Mouse (Mus musculus): Measurements from ENCODE around the gene Plce1. TPM values are rescaled to one million over a fixed set of nuclear protein-coding genes. Genes with fewer than 3 reads are reported as not detected.

Gene Plce1
- polyA plus RNA-seq, 1 experiment from 2014 or later, result 4.3 TPM

DNA sequence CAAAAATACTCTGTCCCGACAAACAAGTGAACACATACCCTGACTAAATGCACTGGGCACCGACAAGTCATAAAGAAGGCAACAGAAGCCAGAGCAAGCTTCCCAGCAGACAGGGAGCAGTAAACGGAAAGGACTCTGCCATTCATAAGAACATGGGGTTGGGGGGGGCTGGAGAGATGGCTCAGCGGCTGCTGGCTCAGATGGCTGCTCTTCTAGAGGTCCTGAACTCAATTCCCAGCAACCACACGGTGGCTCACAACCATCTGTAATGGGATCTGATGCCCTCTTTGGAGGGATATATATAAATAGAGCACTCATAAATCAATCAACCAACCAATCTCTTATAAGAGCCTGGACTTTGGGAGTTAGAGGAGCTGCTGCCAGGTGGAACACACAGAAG lies 315.6 kb downstream of the Plce1 start:
- no peak overlapping the region for H3K27ac ChIP-seq (replicated peaks; ENCODE audit: low read depth, low read length)
- H3K9me3 ChIP-seq (ENCODE audit: control insufficient read depth, low read length), result no peaks in the 10 kb centered on the region
- no peak overlapping the region for H3K9ac ChIP-seq (replicated peaks; ENCODE audit: low read length)
- no peaks in the 10 kb centered on the region for H3K4me1 ChIP-seq (ENCODE audit: control insufficient read depth, insufficient read depth, low read length)
- DNase-seq (no peak), ATAC-seq (ENCODE audit: low FRiP score, low TSS enrichment) (no peak)
- H3K4me3 ChIP-seq (replicated peaks; ENCODE audit: low read depth, low read length), result no peak overlapping the region
- no peaks in the 10 kb centered on the region for H3K27me3 ChIP-seq (ENCODE audit: control insufficient read depth, insufficient read depth, low read length)
- no peak overlapping the region for H3K4me2 ChIP-seq (ENCODE audit: low read length)
- peaks cover 94% of the 10 kb centered on the region for H3K36me3 ChIP-seq (ENCODE audit: control insufficient read depth, insufficient read depth, low read length)
- 91% methylated on average over 5 of the region's 5 CpGs for WGBS

DNA sequence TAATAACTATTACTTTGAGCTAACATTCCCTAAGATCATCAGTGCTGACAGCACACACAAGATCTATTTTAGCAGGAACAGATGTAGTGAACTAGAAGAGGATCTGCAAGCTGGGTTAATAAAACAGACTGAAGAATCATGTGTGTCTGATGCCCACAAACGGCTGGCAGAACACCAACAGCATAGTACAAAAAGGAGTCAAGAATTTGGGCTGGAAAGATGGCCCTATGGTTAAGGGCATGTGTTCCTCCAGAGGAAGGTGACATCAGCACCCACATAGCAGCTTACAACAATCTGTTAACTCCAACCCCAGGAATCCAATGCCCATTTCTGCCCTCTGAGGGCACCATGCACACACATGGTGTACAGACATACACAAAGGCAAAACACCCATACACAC lies 317.4 kb downstream of the Plce1 start:
- H3K9me3 ChIP-seq (ENCODE audit: control insufficient read depth, low read length), result no peaks in the 10 kb centered on the region
- no peak overlapping the region for H3K27ac ChIP-seq (replicated peaks; ENCODE audit: low read depth, low read length)
- ATAC-seq (ENCODE audit: low FRiP score, low TSS enrichment) (no peak), DNase-seq (no peak)
- H3K4me3 ChIP-seq (replicated peaks; ENCODE audit: low read depth, low read length), result no peak overlapping the region
- WGBS, result 93% methylated on average over 1 of the region's 1 CpGs
- peaks cover 93% of the 10 kb centered on the region for H3K36me3 ChIP-seq (ENCODE audit: control insufficient read depth, insufficient read depth, low read length)
- H3K27me3 ChIP-seq (ENCODE audit: control insufficient read depth, insufficient read depth, low read length), result no peaks in the 10 kb centered on the region
- no peak overlapping the region for H3K4me2 ChIP-seq (ENCODE audit: low read length)
- H3K9ac ChIP-seq (replicated peaks; ENCODE audit: low read length), result no peak overlapping the region
- H3K4me1 ChIP-seq (ENCODE audit: control insufficient read depth, insufficient read depth, low read length), result no peaks in the 10 kb centered on the region

DNA sequence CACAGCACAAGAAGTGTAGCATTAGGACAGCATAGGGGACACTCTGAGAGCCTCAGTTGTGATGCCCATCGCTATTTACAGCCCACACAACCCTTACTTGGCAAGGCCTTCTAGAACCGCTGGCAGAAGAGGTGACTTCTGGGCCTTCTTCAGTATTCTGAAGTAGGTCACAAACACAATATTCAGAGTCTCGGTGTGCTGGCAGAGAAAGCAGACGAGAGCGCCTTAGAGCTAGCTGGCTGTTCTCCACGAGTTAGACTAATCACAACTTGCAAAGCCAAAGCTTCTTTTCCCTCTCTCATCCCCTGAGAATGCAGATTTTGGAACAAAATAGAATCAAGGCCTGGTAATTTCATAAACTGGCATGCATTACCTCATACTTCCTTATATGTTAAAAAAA lies 317.9 kb downstream of the Plce1 start:
- 93% methylated on average over 6 of the region's 6 CpGs for WGBS
- no peak for ATAC-seq (ENCODE audit: low FRiP score, low TSS enrichment)
- peaks cover 93% of the 10 kb centered on the region for H3K36me3 ChIP-seq (ENCODE audit: control insufficient read depth, insufficient read depth, low read length)

DNA sequence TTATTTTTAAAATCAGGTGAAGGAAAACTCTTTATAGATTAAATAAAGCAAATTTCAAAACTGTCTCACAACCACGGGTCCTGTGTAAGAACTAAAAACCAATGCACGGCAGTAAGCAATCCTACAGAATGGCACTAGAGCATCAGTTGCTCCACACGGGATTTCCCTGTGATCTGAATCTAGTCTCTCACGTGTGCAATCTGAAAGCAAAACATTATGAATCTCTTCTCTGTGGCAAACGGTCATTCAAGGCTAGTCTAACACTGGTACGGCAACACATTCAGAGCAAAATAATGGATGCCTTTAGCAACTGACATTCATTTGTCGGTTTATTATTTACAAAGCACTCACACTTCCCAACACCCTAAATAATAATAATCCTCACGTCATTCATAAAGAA lies 337.3 kb downstream of the Plce1 start:
- Histone ChIP-seq H3K4me3 (replicated peaks; ENCODE audit: low read depth, low read length) (peak overlapping the region; percentile 80), H3K36me3 (ENCODE audit: control insufficient read depth, insufficient read depth, low read length) (peaks cover 30% of the 10 kb centered on the region), H3K9ac (replicated peaks; ENCODE audit: low read length) (peak overlapping the region; percentile 69), H3K4me2 (ENCODE audit: low read length) (peak overlapping the region; percentile 92), H3K27me3 (ENCODE audit: control insufficient read depth, insufficient read depth, low read length) (no peaks in the 10 kb centered on the region), H3K4me1 (ENCODE audit: control insufficient read depth, insufficient read depth, low read length) (peaks cover 10% of the 10 kb centered on the region), H3K27ac (replicated peaks; ENCODE audit: low read depth, low read length) (no peak overlapping the region), H3K9me3 (ENCODE audit: control insufficient read depth, low read length) (no peaks in the 10 kb centered on the region)
- ATAC-seq (ENCODE audit: low FRiP score, low TSS enrichment) (no peak), DNase-seq (no peak)
- 45% methylated on average over 8 of the region's 8 CpGs for WGBS

More for the DNA sequence above, 317.9 kb downstream of the Plce1 start:
- DNase-seq, result no peak
- Histone ChIP-seq H3K9ac (replicated peaks; ENCODE audit: low read length) (no peak overlapping the region), H3K4me3 (replicated peaks; ENCODE audit: low read depth, low read length) (no peak overlapping the region), H3K4me1 (ENCODE audit: control insufficient read depth, insufficient read depth, low read length) (no peaks in the 10 kb centered on the region), H3K9me3 (ENCODE audit: control insufficient read depth, low read length) (no peaks in the 10 kb centered on the region), H3K4me2 (ENCODE audit: low read length) (no peak overlapping the region), H3K27ac (replicated peaks; ENCODE audit: low read depth, low read length) (no peak overlapping the region), H3K27me3 (ENCODE audit: control insufficient read depth, insufficient read depth, low read length) (no peaks in the 10 kb centered on the region)

DNA sequence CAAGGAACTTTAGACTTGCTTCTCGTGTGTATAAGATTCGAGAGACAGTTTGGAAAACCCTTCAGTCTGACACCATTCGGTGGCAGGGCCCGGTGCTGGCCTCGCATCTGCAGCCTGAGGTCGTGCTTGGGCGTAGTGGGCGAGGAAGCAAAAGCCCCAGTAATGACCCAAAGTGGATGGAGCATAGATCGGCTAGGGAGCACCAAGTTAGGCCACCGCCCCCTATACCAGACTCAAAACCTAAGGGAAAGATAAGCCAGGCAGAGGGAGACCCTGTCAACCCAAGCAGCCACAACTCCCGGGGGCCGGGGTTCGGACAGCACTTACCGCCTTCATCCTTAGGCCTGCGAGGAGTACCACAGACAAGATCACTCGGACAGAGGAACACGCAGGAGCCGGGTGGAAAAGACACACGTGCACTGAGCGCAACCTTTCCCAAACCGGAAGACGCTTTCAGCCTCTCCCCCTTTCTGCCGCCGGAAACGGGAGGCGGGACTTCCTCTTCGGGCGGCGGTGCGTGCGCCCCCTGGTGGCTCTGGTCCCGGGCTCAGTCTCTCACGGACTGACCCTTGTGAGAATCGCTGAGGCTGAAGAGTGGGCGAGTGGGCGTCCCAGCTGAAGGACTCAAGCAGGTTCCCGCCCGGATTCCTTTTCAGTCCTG lies 338.0 kb downstream of the Plce1 start, which contains the start of gene Noc3l:
Gene Noc3l (minus strand): TSS at position 472 of the 661 bp plus-strand sequence.
- H3K9me3 ChIP-seq (ENCODE audit: control insufficient read depth, low read length), result no peaks in the 10 kb centered on the region
- under 1% methylated on average over 38 of the region's 38 CpGs for WGBS
- DNase-seq (peak; percentile 96), ATAC-seq (ENCODE audit: low FRiP score, low TSS enrichment) (peak; percentile 97)
- H3K27ac ChIP-seq (replicated peaks; ENCODE audit: low read depth, low read length), result peak within 1 kb of the TSS; percentile 67
- H3K4me3 ChIP-seq (replicated peaks; ENCODE audit: low read depth, low read length), result peak within 1 kb of the TSS; percentile 80
- H3K4me2 ChIP-seq (ENCODE audit: low read length), result peak within 1 kb of the TSS; percentile 92
- no peaks in the 10 kb centered on the region for H3K27me3 ChIP-seq (ENCODE audit: control insufficient read depth, insufficient read depth, low read length)
- H3K4me1 ChIP-seq (ENCODE audit: control insufficient read depth, insufficient read depth, low read length), result peaks cover 10% of the 10 kb centered on the region
- H3K36me3 ChIP-seq (ENCODE audit: control insufficient read depth, insufficient read depth, low read length), result peaks cover 24% of the 10 kb centered on the region
- H3K9ac ChIP-seq (replicated peaks; ENCODE audit: low read length), result peak within 1 kb of the TSS; percentile 69

DNA sequence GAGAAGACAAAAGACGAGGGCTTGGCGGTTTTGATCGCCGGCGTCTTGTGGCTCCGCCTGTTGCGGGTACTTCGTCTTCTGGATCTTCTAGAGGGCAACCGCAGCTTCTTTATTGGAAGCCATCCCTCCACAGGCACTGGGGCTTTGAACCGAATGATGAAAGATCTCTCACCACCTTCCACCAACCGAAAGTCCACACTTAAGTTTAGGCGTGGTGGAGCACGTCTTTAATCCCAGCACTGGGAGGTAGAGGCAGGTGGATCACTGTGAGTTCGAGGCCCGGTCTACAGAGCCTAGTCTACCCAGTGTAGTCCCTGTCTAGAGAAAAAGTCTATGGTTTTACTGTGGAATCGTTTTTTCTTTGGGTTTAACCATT lies 338.5 kb downstream of the Plce1 start:
- no peaks in the 10 kb centered on the region for H3K27me3 ChIP-seq (ENCODE audit: control insufficient read depth, insufficient read depth, low read length)
- DNase-seq (no peak), ATAC-seq (ENCODE audit: low FRiP score, low TSS enrichment) (peak; percentile 74)
- WGBS, result 12% methylated on average over 16 of the region's 16 CpGs
- peak overlapping the region; percentile 80 for H3K4me3 ChIP-seq (replicated peaks; ENCODE audit: low read depth, low read length)
- peak overlapping the region; percentile 92 for H3K4me2 ChIP-seq (ENCODE audit: low read length)
- H3K36me3 ChIP-seq (ENCODE audit: control insufficient read depth, insufficient read depth, low read length), result peaks cover 18% of the 10 kb centered on the region
- peaks cover 10% of the 10 kb centered on the region for H3K4me1 ChIP-seq (ENCODE audit: control insufficient read depth, insufficient read depth, low read length)
- H3K27ac ChIP-seq (replicated peaks; ENCODE audit: low read depth, low read length), result peak overlapping the region; percentile 67
- peak overlapping the region; percentile 69 for H3K9ac ChIP-seq (replicated peaks; ENCODE audit: low read length)
- no peaks in the 10 kb centered on the region for H3K9me3 ChIP-seq (ENCODE audit: control insufficient read depth, low read length)

DNA sequence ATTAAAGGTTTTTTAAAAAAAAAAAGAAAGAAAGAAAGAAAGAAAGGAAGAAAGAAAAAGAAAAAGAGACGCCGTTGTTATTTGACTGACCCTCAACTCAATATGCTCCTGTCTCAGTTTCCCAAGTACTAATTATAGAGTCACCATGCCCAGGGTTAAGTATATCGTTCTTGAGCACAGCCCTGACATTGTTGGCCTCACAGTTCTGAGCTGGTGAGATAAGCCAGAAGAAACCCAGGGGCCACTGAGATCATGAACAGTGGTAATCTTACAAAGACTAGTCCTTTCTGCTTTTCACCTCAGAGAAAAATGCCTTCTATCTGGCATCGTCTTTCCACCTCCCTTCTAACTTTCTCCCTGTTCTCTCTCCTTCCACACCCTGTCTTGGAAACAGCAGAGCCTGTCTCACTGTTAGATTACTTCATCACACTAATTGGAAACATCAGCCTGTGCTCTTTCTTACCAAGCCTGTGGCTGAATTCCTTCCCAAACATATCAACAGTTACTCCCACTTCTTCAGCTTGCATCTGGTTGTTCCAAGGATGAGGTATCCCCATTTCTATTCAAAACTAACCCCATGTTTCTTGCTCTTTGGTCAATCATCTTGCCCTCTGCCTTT lies 339.4 kb downstream of the Plce1 start:
- Histone ChIP-seq H3K27ac (replicated peaks; ENCODE audit: low read depth, low read length) (no peak overlapping the region), H3K4me3 (replicated peaks; ENCODE audit: low read depth, low read length) (no peak overlapping the region), H3K4me1 (ENCODE audit: control insufficient read depth, insufficient read depth, low read length) (peaks cover 10% of the 10 kb centered on the region), H3K36me3 (ENCODE audit: control insufficient read depth, insufficient read depth, low read length) (peaks cover 10% of the 10 kb centered on the region), H3K9ac (replicated peaks; ENCODE audit: low read length) (no peak overlapping the region), H3K4me2 (ENCODE audit: low read length) (no peak overlapping the region), H3K27me3 (ENCODE audit: control insufficient read depth, insufficient read depth, low read length) (no peaks in the 10 kb centered on the region), H3K9me3 (ENCODE audit: control insufficient read depth, low read length) (no peaks in the 10 kb centered on the region)
- no peak for DNase-seq
- 92% methylated on average over 4 of the region's 4 CpGs for WGBS
- ATAC-seq (ENCODE audit: low FRiP score, low TSS enrichment), result no peak

DNA sequence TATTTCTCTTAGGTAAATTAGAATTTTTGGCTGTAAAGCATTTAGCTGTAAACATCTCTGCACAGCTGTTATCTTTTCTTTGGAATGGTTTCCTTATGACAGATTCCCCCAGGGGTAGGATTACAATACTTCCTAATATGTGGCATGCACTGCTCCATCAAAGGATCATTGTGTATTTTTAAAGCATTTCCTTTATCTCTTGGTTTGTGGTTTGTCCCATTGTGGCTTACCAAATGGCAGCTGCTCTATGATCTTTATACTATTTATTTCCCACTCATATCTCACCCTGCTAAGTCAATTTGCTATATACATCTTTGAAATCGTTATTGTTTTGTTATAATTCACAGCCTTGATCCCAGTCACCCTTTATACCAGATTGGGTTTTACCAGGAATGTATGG lies 352.3 kb downstream of the Plce1 start:
- Histone ChIP-seq H3K4me3 (replicated peaks; ENCODE audit: low read depth, low read length) (no peak overlapping the region), H3K27ac (replicated peaks; ENCODE audit: low read depth, low read length) (no peak overlapping the region), H3K4me2 (ENCODE audit: low read length) (no peak overlapping the region), H3K27me3 (ENCODE audit: control insufficient read depth, insufficient read depth, low read length) (no peaks in the 10 kb centered on the region), H3K4me1 (ENCODE audit: control insufficient read depth, insufficient read depth, low read length) (peaks cover 3% of the 10 kb centered on the region), H3K9me3 (ENCODE audit: control insufficient read depth, low read length) (no peaks in the 10 kb centered on the region), H3K36me3 (ENCODE audit: control insufficient read depth, insufficient read depth, low read length) (no peaks in the 10 kb centered on the region), H3K9ac (replicated peaks; ENCODE audit: low read length) (no peak overlapping the region)
- DNase-seq, result no peak
- 67% methylated on average over 1 of the region's 1 CpGs for WGBS
- ATAC-seq (ENCODE audit: low FRiP score, low TSS enrichment), result no peak

Measured in midbrain, embryonic 14.5 days (tissue).